Mouse (Mus musculus): ENCODE results near the gene Fam207a. TPM values are rescaled to one million over a fixed set of nuclear protein-coding genes. Genes with fewer than 3 reads are reported as not detected.

Fam207a gene
- polyA plus RNA-seq, 1 experiment from 2014 or later, result 41.6 TPM

GRCm38 (mm10) chr10:77508744-77509143 lies 6.8 kb downstream of the Fam207a start:
- H3K4me2 ChIP-seq (replicated peaks), result no peak overlapping the region
- no peak for ATAC-seq
- 92% methylated on average over 3 of the region's 3 CpGs for WGBS
- H3K9ac ChIP-seq (replicated peaks), result no peak overlapping the region
- 0 out of 2 replicates have a peak, but pooled peaks cover 7% of the 10 kb centered on the region for H3K4me1 ChIP-seq (replicated peaks)
- H3K36me3 ChIP-seq, result peaks cover 83% of the 10 kb centered on the region
- no peaks in the 10 kb centered on the region for H3K9me3 ChIP-seq
- H3K27me3 ChIP-seq, result no peaks in the 10 kb centered on the region
- no peak overlapping the region for H3K4me3 ChIP-seq (replicated peaks)
- H3K27ac ChIP-seq, result no peak overlapping the region

DNA sequence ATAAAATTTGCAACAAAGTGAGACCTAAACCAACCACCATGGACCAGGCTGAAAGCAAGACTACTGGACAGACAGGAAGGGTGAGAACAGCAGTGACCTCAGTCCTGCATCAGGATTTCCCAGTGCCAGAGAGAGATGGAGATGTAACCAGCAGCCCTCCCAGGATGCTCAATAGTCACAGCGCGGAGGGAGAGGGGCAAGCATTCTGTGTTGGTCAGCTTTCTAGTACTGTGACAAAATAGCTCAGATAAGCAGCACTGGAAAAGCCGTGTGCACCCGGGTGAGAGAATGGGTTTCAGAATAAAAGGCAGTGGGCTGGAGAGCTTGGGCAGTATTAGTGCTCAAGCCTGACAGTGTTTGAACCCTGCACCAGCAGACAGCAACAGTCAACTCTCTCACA lies 7.8 kb downstream of the Fam207a start:
- ATAC-seq, result no peak
- Histone ChIP-seq H3K4me1 (replicated peaks) (0 out of 2 replicates have a peak, but pooled peaks cover 7% of the 10 kb centered on the region), H3K4me3 (replicated peaks) (no peak overlapping the region), H3K9ac (replicated peaks) (no peak overlapping the region), H3K27me3 (no peaks in the 10 kb centered on the region), H3K4me2 (replicated peaks) (no peak overlapping the region), H3K9me3 (no peaks in the 10 kb centered on the region), H3K27ac (no peak overlapping the region), H3K36me3 (peaks cover 83% of the 10 kb centered on the region)
- 87% methylated on average over 4 of the region's 4 CpGs for WGBS

GRCm38 (mm10) chr10:77506961-77507577 lies 8.5 kb downstream of the Fam207a start:
- no peaks in the 10 kb centered on the region for H3K27me3 ChIP-seq
- H3K4me2 ChIP-seq (replicated peaks), result no peak overlapping the region
- WGBS, result 94% methylated on average over 13 of the region's 13 CpGs
- H3K9me3 ChIP-seq, result no peaks in the 10 kb centered on the region
- H3K36me3 ChIP-seq, result peaks cover 82% of the 10 kb centered on the region
- ATAC-seq, result no peak
- 0 out of 2 replicates have a peak, but pooled peaks cover 7% of the 10 kb centered on the region for H3K4me1 ChIP-seq (replicated peaks)
- 0 out of 2 replicates have a peak overlapping the region, but pooled peaks have one; percentile 23 for H3K9ac ChIP-seq (replicated peaks)
- no peak overlapping the region for H3K27ac ChIP-seq
- no peak overlapping the region for H3K4me3 ChIP-seq (replicated peaks)

GRCm38 (mm10) chr10:77506526-77506925 lies 9.1 kb downstream of the Fam207a start:
- ATAC-seq, result no peak
- Histone ChIP-seq H3K9ac (replicated peaks) (no peak overlapping the region), H3K36me3 (peaks cover 82% of the 10 kb centered on the region), H3K4me2 (replicated peaks) (no peak overlapping the region), H3K27ac (no peak overlapping the region), H3K9me3 (no peaks in the 10 kb centered on the region), H3K4me3 (replicated peaks) (no peak overlapping the region), H3K27me3 (no peaks in the 10 kb centered on the region), H3K4me1 (replicated peaks) (0 out of 2 replicates have a peak, but pooled peaks cover 7% of the 10 kb centered on the region)
- 92% methylated on average over 5 of the region's 5 CpGs for WGBS

DNA sequence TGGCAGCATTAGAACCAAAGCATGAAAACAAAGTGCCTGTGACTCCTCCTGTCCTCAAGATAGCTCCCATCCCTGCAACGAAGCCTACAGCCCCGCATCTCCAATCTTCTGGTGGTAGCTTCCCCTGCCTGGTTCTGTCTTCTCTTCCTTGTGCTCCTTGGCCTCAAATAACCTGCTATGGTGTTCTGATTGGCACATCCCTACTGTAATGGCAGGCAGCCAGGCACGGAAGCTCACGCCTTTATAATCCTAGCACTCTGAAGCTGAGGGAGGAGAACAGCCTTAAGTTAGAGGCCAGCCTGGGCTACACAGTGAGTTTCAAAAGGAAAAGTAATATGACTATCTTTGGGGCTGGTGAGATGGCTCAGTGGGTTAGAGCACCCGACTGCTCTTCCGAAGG lies 11.4 kb downstream of the Fam207a start:
- Histone ChIP-seq H3K27me3 (no peaks in the 10 kb centered on the region), H3K27ac (no peak overlapping the region), H3K36me3 (peaks cover 82% of the 10 kb centered on the region), H3K4me1 (replicated peaks) (no peaks in the 10 kb centered on the region), H3K9me3 (no peaks in the 10 kb centered on the region), H3K4me2 (replicated peaks) (no peak overlapping the region), H3K9ac (replicated peaks) (no peak overlapping the region), H3K4me3 (replicated peaks) (no peak overlapping the region)
- WGBS, result 97% methylated on average over 6 of the region's 6 CpGs
- no peak for ATAC-seq

GRCm38 (mm10) chr10:77502967-77503922 lies 12.3 kb downstream of the Fam207a start:
- no peaks in the 10 kb centered on the region for H3K4me1 ChIP-seq (replicated peaks)
- no peak overlapping the region for H3K27ac ChIP-seq
- no peak overlapping the region for H3K9ac ChIP-seq (replicated peaks)
- WGBS, result 88% methylated on average over 25 of the region's 25 CpGs
- no peak overlapping the region for H3K4me3 ChIP-seq (replicated peaks)
- H3K4me2 ChIP-seq (replicated peaks), result no peak overlapping the region
- no peak for ATAC-seq
- no peaks in the 10 kb centered on the region for H3K27me3 ChIP-seq
- H3K9me3 ChIP-seq, result no peaks in the 10 kb centered on the region
- peaks cover 84% of the 10 kb centered on the region for H3K36me3 ChIP-seq

DNA sequence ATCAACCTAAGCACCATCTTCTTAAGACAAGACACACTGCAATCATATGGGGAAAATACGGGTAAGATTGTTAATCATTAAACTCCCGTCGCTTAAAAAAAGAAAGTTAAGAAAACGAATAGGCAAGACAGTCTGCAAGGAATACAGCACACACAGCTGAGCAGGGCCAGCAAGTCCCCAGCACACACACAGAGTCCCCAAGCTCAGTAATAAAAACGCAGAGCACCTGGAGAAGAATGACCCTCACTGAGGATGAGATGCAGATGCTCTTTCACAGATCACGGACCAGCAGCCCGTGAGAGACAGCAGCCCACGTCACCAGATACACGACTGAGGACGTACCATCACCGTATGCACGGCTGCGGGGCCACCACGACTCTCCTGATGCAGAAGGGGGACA lies 14.9 kb downstream of the Fam207a start:
- Histone ChIP-seq H3K36me3 (peaks cover 83% of the 10 kb centered on the region), H3K4me3 (replicated peaks) (no peak overlapping the region), H3K27me3 (no peaks in the 10 kb centered on the region), H3K4me1 (replicated peaks) (no peaks in the 10 kb centered on the region), H3K4me2 (replicated peaks) (no peak overlapping the region), H3K27ac (no peak overlapping the region), H3K9ac (replicated peaks) (no peak overlapping the region), H3K9me3 (no peaks in the 10 kb centered on the region)
- WGBS, result 93% methylated on average over 14 of the region's 14 CpGs
- no peak for ATAC-seq

GRCm38 (mm10) chr10:77498254-77498653 lies 17.3 kb downstream of the Fam207a start:
- no peaks in the 10 kb centered on the region for H3K4me1 ChIP-seq (replicated peaks)
- H3K4me2 ChIP-seq (replicated peaks), result no peak overlapping the region
- no peak overlapping the region for H3K4me3 ChIP-seq (replicated peaks)
- WGBS, result 93% methylated on average over 6 of the region's 6 CpGs
- ATAC-seq, result no peak
- H3K9me3 ChIP-seq, result no peaks in the 10 kb centered on the region
- peaks cover 84% of the 10 kb centered on the region for H3K36me3 ChIP-seq
- no peaks in the 10 kb centered on the region for H3K27me3 ChIP-seq
- no peak overlapping the region for H3K9ac ChIP-seq (replicated peaks)
- no peak overlapping the region for H3K27ac ChIP-seq

DNA sequence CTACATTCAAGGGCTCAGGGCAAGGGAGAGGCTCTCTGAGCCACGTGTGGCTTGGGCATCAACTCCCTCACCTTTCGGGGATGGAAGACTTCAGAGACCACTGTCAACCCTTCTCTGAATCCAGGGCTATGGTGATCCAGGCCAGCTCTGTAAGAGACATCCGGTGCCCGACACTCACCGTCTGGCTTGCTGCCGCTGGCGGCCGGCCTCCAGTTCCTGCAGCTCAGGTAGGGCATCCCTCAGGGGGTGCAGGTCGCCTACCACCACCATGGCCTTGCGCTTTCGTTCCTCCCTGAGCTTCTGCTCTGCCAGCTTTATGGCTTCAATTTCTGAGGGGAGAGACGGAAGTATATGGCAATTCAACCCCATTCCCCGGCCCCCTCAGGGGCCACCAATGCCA lies 18.4 kb downstream of the Fam207a start:
- Histone ChIP-seq H3K9ac (replicated peaks) (no peak overlapping the region), H3K36me3 (peaks cover 81% of the 10 kb centered on the region), H3K9me3 (no peaks in the 10 kb centered on the region), H3K27me3 (no peaks in the 10 kb centered on the region), H3K4me2 (replicated peaks) (no peak overlapping the region), H3K4me3 (replicated peaks) (no peak overlapping the region), H3K27ac (no peak overlapping the region), H3K4me1 (replicated peaks) (no peaks in the 10 kb centered on the region)
- ATAC-seq, result no peak
- 93% methylated on average over 13 of the region's 13 CpGs for WGBS

DNA sequence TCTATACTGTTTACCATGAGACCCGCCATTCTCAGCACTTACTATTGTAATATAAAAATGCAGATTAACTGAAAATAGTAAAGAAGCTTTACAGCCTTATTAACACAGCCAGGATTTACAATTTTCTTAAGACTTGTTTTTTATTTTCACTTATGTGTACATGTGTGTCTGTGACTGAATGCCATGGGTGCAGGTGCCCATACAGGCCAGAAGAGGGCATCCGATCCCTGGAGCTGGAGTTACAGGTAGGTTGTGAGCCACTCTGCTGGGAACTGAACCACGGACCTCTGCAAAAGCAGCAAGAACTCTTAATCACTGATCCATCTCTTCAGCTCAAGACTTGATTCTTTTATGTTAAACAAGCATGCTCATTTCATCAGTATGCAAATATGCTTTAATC lies 22.7 kb downstream of the Fam207a start:
- no peak for ATAC-seq
- H3K36me3 ChIP-seq, result peaks cover 83% of the 10 kb centered on the region

GRCm38 (mm10) chr10:77491585-77491984 lies 24.0 kb downstream of the Fam207a start:
- Histone ChIP-seq H3K4me3 (replicated peaks) (no peak overlapping the region), H3K27me3 (no peaks in the 10 kb centered on the region), H3K9ac (replicated peaks) (no peak overlapping the region), H3K27ac (no peak overlapping the region), H3K36me3 (peaks cover 83% of the 10 kb centered on the region), H3K9me3 (no peaks in the 10 kb centered on the region), H3K4me1 (replicated peaks) (no peaks in the 10 kb centered on the region), H3K4me2 (replicated peaks) (no peak overlapping the region)
- WGBS, result 94% methylated on average over 6 of the region's 6 CpGs
- ATAC-seq, result no peak

More for the DNA sequence above, 22.7 kb downstream of the Fam207a start:
- no peak overlapping the region for H3K9ac ChIP-seq (replicated peaks)
- no peak overlapping the region for H3K4me2 ChIP-seq (replicated peaks)
- no peak overlapping the region for H3K27ac ChIP-seq
- H3K4me1 ChIP-seq (replicated peaks), result no peaks in the 10 kb centered on the region
- WGBS, result 97% methylated on average over 3 of the region's 3 CpGs
- H3K9me3 ChIP-seq, result no peaks in the 10 kb centered on the region
- no peak overlapping the region for H3K4me3 ChIP-seq (replicated peaks)
- H3K27me3 ChIP-seq, result no peaks in the 10 kb centered on the region

DNA sequence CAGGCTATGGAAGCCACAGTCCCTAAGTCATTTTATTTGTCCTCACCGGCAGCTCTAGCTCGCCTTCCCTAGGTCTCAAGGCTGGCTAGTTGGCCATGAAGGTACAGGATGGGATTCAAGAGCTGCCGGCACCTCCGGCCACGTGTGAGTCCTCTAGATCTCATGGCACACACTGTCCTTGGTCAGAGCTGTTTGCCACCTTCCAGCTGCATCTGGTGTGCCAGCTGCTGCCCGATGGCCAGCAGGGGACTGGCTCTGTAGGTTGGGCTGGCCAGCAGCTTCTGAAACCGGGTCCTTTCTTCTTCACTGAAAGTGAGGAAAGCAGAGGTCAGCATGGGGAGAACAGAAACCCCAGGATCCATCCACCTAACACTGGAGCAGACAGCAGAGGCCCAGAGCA lies 27.4 kb downstream of the Fam207a start:
- ATAC-seq, result no peak
- Histone ChIP-seq H3K9ac (replicated peaks) (no peak overlapping the region), H3K4me1 (replicated peaks) (no peaks in the 10 kb centered on the region), H3K4me3 (replicated peaks) (no peak overlapping the region), H3K36me3 (peaks cover 63% of the 10 kb centered on the region), H3K27me3 (no peaks in the 10 kb centered on the region), H3K4me2 (replicated peaks) (no peak overlapping the region), H3K27ac (no peak overlapping the region), H3K9me3 (no peaks in the 10 kb centered on the region)
- WGBS, result 96% methylated on average over 7 of the region's 7 CpGs

Data from midbrain, embryonic 13.5 days (tissue).